Mouse (Mus musculus) spleen, embryonic (tissue): ENCODE data around the gene Ptprg.

Source experiments
- CTCF ChIA-PET: fragments of 350-600 bp; sonication (Branson Sonifier 250); formaldehyde crosslinking; loops from one replicate; lab custom pipeline; 2022; lab: Charles Lee

The Ptprg gene

GRCm38 (mm10) chr14:11553273-11553665 lies at the start of gene Ptprg:
Gene Ptprg (plus strand): TSS chr14:11553532.
- CTCF ChIA-PET = no interaction called here

- CTCF ChIA-PET = interaction anchor here (0.6 kb wide), 1 partner anchor 67 kb away, joined by 3 read pairs; no protein-coding TSS in a partner anchor
Measured at GRCm38 (mm10) chr14:11503803-11504365, 49.4 kb upstream of the Ptprg start.

GRCm38 (mm10) chr14:11510173-11510572 lies 43.2 kb upstream of the Ptprg start:
- CTCF ChIA-PET = no interaction called here

- CTCF ChIA-PET = no interaction called here
Measured at GRCm38 (mm10) chr14:11519171-11519570, 34.2 kb upstream of the Ptprg start.

DNA sequence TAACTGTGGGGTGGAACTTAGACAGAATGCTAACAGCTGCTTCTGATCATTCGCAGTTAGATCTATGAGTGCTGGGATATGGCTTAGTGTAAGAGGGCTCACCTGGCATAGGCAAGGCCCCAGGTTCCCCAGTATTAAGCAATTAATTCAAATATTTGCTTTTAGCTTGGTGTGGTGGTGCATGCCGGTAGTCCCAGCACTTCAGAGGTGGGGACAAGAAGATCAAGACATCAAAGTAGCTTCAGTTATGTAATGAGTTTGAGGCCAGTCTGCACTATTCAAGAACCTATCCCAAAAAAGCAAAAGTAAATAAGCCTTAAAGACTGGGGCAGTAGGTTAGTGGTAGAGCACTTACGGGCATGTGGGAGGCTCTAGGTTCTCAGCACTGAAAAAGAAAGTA lies 30.3 kb upstream of the Ptprg start:
- CTCF ChIA-PET = no interaction called here

DNA sequence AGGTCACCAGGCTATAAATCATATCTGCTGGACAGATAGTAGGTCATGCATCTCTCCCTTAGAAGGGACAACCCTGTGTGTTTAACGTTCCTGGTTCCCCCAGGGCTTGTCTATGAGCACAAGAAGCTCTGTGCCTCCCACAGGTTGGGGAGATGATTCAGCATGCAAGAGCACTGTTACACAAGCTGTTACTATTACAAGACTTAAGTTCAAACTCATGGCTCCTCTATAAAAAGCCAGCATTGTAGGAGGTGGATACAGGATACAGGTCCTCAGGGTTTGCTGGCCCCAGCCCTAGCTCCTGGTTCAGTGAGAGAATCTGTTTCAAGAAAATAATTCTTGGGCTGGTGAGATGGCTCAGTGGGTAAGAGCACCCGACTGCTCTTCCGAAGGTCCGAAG lies 23.7 kb upstream of the Ptprg start:
- CTCF ChIA-PET = no interaction called here

GRCm38 (mm10) chr14:11534456-11534855 lies 18.9 kb upstream of the Ptprg start:
- CTCF ChIA-PET = no interaction called here

DNA sequence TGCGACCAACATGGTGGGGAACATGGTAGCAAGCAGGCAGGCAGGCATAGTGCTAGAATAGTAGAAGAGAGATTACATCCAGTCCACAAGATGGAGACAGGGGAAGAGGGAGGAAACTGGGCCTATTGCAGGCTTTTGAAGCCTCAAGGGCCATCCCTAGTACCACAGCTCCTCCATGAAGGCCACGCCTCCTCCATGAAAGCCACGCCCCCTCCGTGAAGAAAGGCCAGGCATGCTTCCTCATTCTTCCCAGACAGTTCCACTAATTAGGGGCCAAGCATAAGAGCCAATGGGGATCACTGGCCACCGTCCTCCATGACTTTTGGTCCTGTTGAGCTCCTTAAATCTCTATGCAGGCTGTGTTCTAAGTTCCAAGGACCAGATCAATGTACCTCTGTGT lies 17.2 kb upstream of the Ptprg start:
- CTCF ChIA-PET = no interaction called here

DNA sequence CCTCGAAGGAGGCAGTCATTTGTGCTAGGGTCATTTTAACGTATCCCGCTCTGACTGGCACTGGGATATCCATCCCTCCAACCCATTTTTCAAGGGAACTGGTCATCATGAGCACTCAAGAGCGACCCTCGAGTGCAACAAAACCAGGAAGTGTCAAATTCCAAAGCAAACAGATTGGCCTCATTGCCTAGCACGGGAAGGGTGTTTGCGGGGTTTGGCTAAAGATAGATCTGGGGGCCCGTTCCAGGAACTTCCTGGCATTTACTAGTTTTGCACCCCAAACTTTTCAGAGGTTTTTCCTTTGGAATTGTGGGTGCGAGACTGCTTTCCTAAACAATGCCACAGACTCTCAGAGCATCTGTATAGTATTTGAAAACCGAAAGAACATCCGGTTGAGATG lies 1.4 kb upstream of the Ptprg start:
- CTCF ChIA-PET = no interaction called here

DNA sequence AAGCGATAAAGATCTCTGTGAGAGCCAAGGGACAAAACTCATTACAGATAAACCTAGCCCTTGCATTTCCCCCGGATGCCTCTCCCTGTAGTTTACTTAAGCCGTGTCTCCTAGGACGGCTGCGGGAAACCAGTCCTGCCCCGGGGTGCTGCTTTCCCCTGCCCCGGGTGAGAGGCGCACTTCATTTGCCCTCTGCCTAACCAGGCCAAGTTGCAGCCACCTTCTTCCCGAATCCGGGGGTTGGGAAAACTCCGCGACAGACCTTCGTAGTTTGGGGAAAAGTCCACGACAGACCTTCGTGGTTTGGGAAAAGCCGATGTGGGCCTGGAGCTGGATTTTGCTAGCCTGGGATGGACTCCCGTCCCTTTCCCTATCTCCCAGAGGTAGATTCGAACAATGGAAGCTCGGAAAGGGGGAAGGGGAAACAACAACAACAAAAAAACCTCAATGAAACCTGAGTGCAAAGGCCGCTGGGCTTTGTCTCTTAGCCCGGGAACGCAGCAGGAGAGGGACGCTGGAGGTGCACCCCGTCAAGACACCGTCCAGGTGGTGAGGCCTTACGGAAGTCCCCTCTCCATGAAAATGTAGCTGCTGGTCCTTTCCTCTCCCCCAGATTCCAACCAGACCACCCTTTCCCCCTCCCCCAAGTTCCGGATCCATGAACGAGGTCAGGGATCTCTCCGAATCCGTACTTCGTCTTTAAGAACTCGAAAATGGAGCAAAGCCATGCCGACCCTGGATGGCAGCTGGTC lies 635 bp upstream of the Ptprg start:
- CTCF ChIA-PET = no interaction called here

GRCm38 (mm10) chr14:11553679-11554305 lies 460 bp downstream of the Ptprg start:
- CTCF ChIA-PET = no interaction called here

GRCm38 (mm10) chr14:11554306-11555041 lies 1.1 kb downstream of the Ptprg start:
- CTCF ChIA-PET = no interaction called here

GRCm38 (mm10) chr14:11555061-11555501 lies 1.7 kb downstream of the Ptprg start:
- CTCF ChIA-PET = no interaction called here

DNA sequence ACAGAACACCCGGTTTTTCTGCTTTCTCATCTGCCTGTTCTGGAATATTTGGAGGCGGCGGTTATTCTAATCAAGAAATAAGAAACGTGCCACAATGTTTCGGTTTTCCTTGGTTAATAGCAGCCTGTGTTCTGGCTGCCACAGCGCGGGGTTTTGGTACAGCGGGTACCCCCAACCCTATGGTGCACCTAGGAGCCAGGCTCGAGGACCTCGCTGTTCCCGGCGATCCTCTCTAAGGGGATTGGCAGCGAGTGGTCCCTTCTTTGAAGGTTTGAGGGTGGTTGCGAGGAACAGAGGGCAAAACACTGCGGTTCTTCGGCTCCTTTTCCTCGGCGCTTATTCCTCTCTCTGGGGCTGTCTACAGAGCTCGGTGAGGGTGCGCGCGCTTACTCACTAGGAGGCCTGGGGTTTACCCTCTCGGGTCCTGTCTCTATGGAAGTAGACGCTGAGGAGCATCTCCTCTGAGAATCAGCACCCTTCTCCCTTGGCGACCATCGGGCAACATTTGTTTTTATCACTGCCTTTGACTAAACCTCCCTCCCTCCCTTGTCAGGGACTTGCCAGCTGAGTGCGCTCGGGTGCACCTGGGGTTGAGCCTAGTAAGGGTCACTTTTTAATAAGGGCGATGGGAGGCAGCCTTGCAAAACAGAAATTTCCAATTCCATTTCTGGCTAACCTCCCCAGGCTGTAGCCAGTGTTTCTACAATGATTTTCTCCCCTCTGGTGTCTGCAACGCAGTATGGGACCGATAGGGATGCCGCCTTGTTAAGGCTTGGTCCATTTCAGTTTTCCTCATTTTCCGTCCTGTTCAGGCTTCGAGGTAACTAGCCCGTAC lies 2.4 kb downstream of the Ptprg start:
- CTCF ChIA-PET = no interaction called here

DNA sequence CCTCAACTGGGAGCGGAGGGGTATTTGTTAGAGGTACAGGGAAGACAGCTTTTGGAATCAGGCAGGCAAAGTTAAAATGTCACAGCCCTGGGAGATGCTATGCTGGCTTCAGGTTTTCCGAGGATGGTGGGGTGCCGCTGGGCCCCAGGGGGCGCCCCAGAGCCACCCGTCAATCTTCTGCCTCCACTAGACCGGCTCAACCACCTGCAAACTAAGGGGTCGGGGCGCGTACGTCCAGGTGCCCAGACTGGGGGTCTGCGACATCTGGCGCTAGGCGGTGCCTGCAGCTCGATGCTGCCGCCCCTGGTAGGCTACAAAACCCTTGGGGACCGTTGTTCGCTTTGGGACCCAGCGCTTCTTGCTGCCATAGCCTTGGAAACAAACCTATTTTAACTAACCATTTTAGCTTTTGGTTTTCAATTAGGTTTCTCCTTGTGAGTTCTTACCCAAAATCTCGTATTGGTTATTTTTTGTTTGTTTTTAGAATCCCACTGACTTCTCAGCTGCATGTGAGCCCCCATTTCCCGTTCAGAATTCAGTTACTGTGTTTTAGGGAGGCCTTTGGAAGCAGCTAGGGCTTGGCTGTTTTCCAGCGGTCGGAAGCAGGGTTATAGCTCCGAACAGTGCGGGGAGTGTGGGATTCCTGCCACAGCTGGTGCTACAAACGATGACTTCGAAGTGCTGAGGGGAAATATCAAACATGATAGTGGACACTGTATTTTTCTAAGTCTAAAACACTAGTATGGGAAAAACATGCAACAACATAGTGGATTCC lies 3.2 kb downstream of the Ptprg start:
- CTCF ChIA-PET = no interaction called here

DNA sequence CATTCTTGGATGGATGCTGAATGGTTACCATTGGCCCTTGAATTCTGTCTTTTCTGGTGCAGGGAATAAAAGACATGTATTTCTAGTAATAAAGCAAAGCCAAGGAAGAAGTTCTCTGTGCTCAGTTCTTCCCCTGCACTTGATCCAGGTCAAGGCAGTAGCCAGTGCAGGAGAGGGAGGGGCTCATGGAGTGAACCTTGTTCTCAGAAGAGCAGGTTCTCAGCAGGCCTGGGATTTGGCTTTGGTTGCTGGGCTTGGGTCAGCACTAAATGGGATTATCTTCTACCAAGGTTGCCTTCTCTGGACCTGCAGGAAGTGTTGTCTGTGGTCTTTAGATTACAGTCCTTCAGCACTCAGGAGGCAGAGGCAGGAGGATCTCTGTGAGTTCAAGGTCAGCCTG lies 5.2 kb downstream of the Ptprg start:
- CTCF ChIA-PET = no interaction called here

DNA sequence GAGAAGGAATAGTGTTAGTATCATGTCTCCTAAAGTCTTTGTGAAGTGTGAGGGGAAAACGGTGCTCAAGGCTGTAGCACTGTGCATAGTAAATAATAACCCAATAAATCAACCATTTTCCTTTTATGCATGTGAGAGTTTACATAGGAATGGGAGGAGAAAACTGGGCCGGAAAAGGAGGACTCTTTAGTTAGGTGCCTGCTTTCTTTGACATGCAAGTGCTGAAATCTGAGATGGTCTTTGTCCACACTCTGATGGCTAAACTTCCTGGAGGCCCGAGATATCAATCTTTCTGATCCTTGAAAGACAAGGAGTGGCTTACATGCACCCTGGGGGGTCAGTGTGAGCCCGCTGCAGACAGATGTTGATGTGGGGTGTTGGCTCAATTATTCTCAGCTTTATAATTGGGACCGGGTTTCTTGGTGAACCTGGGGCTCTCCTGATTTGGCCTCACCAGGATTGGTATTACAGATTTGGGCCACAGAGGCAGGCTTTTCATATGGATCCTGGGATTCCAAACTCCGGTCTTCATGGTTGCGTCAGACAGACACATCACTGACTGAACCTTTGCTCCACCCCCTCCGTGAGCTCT lies 7.4 kb downstream of the Ptprg start:
- CTCF ChIA-PET = no interaction called here

DNA sequence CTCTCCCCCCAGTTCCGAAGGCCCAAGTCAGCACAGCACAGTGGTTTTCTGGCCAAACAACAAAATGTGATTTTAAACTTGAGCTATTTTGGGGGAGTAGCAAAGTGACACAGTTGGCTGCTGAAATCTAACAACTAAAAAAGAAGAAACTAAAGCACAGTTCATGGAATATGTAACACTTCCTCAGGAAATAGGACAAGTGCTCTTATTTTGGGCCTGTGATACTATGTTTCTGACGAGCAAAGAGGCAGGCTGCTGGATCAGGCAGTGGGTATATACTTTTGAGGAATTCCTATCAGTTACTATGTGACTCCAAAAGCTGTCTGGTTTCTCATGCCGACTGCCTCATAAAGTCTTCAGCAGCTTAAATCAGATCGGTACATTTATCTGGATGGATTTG lies 8.1 kb downstream of the Ptprg start:
- CTCF ChIA-PET = no interaction called here

- CTCF ChIA-PET = no interaction called here
Measured at GRCm38 (mm10) chr14:11562870-11563269, 9.5 kb downstream of the Ptprg start.

DNA sequence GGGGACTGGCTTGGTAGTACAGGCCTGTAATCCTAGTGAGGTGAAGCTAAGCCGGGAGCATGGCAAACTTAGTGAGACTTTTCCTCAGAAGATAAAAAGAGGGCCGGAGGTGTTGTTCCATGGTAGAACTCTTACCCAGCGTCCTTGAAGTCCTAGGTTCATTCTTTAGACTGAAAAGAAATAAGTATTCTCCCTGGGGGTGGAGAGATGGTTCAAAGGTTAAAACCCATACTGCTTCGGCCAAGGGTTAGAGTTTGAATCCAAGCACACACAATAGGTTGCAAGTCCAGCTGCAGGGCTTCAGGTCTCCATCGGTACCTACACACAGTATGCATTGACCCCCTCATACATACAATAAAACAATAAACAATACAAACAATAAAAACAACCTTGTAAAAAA lies 10.3 kb downstream of the Ptprg start:
- CTCF ChIA-PET = no interaction called here
